Mouse (Mus musculus): ENCODE results near the gene Higd2a. TPM values are rescaled to one million over a fixed set of nuclear protein-coding genes. Genes with fewer than 3 reads are reported as not detected.

Higd2a gene
- polyA plus RNA-seq, 1 experiment from 2014 or later: 179 TPM

Small RNA genes within 50 kb of the gene (microRNA-seq; reads per million reads assigned to microRNA genes)
- not detected for gene Gm24195

Other genes with a start within 250 kb of the Higd2a start
- 2.5 and 3.0 TPM in 2 replicates for gene Cplx2, start 218.9 kb upstream of the Higd2a start, polyA plus RNA-seq (2016; fragmentation: Nextera tagmentation; extraction: Ambion mirVana)
- 117 and 141 TPM in 2 replicates for gene Thoc3, start 121.4 kb upstream of the Higd2a start, polyA plus RNA-seq (2016; fragmentation: Nextera tagmentation; extraction: Ambion mirVana)
- gene Simc1, start 86.4 kb upstream of the Higd2a start, polyA plus RNA-seq (2016; fragmentation: Nextera tagmentation; extraction: Ambion mirVana): 5.9 and 10.4 TPM in 2 replicates
- 146 and 148 TPM in 2 replicates for gene 4833439L19Rik, start 24.8 kb upstream of the Higd2a start, polyA plus RNA-seq (2016; fragmentation: Nextera tagmentation; extraction: Ambion mirVana)
- 22.8 and 30.1 TPM in 2 replicates for gene Arl10, start 15.2 kb upstream of the Higd2a start, polyA plus RNA-seq (2016; fragmentation: Nextera tagmentation; extraction: Ambion mirVana)
- gene Nop16, start 117 bp upstream of the Higd2a start, polyA plus RNA-seq (2016; fragmentation: Nextera tagmentation; extraction: Ambion mirVana): 79.6 and 112 TPM in 2 replicates
- 32.1 and 36.5 TPM in 2 replicates for gene Cltb, start 21.1 kb downstream of the Higd2a start, polyA plus RNA-seq (2016; fragmentation: Nextera tagmentation; extraction: Ambion mirVana)
- 58.7 and 68.8 TPM in 2 replicates for gene Faf2, start 31.6 kb downstream of the Higd2a start, polyA plus RNA-seq (2016; fragmentation: Nextera tagmentation; extraction: Ambion mirVana)
- 68.1 and 96.1 TPM in 2 replicates for gene Rnf44, start 103.7 kb downstream of the Higd2a start, polyA plus RNA-seq (2016; fragmentation: Nextera tagmentation; extraction: Ambion mirVana)
- 0.06 and 1.2 TPM in 2 replicates for gene Cdhr2, start 111.3 kb downstream of the Higd2a start, polyA plus RNA-seq (2016; fragmentation: Nextera tagmentation; extraction: Ambion mirVana)
- 0.03 and 0.06 TPM in 2 replicates for gene Gprin1, start 159.7 kb downstream of the Higd2a start, polyA plus RNA-seq (2016; fragmentation: Nextera tagmentation; extraction: Ambion mirVana)
- 0.13 TPM in 1 of 2 replicates, not detected in the other for gene Sncb, start 176.4 kb downstream of the Higd2a start, polyA plus RNA-seq (2016; fragmentation: Nextera tagmentation; extraction: Ambion mirVana)
- not detected in 2 replicates for gene Eif4e1b, start 193.8 kb downstream of the Higd2a start, polyA plus RNA-seq (2016; fragmentation: Nextera tagmentation; extraction: Ambion mirVana)
- 5.2 and 5.6 TPM in 2 replicates for gene Tspan17, start 199.2 kb downstream of the Higd2a start, polyA plus RNA-seq (2016; fragmentation: Nextera tagmentation; extraction: Ambion mirVana)